Mouse (Mus musculus): Measurements from ENCODE around the gene Bank1. TPM values are rescaled to one million over a fixed set of nuclear protein-coding genes. Genes with fewer than 3 reads are reported as not detected.

The Bank1 gene
- polyA plus RNA-seq, 1 experiment from 2014 or later, result 0.61 TPM

DNA sequence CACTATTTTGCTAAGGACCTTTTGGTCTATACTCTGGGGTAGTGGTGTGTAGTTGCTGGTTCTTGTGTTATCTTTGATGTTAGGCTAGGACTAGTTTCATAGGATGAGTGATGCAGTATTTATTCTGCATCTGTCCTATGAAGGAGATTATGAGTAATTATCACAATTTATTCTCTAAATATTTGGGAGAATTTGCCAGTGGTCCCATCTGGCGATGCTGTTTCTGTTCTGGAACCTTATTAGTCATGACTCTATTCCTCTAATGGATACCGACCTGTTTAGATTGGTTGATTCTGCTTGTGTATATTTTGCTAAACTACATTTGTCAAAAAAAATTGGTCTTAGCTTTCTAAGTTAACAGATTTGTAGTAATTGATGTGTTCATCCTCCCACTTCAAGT lies 301.0 kb downstream of the Bank1 start:
- Histone ChIP-seq H3K4me2 (no peak overlapping the region), H3K9me3 (no peaks in the 10 kb centered on the region), H3K27ac (no peak overlapping the region), H3K27me3 (no peaks in the 10 kb centered on the region), H3K4me1 (replicated peaks) (no peaks in the 10 kb centered on the region), H3K4me3 (no peak overlapping the region), H3K36me3 (no peaks in the 10 kb centered on the region), H3K9ac (no peak overlapping the region)
- ATAC-seq (ENCODE audit: low FRiP score), result no peak
- 96% methylated on average over 2 of the region's 2 CpGs for WGBS

- Histone ChIP-seq H3K27ac (no peak overlapping the region), H3K9ac (no peak overlapping the region), H3K4me3 (no peak overlapping the region), H3K4me2 (no peak overlapping the region), H3K36me3 (no peaks in the 10 kb centered on the region), H3K27me3 (no peaks in the 10 kb centered on the region), H3K9me3 (no peaks in the 10 kb centered on the region), H3K4me1 (replicated peaks) (no peaks in the 10 kb centered on the region)
- 95% methylated on average over 2 of the region's 2 CpGs for WGBS
- ATAC-seq (ENCODE audit: low FRiP score), result no peak
These were observed 308.3 kb downstream of the Bank1 start for GRCm38 (mm10) chr3:136017517-136017916.

DNA sequence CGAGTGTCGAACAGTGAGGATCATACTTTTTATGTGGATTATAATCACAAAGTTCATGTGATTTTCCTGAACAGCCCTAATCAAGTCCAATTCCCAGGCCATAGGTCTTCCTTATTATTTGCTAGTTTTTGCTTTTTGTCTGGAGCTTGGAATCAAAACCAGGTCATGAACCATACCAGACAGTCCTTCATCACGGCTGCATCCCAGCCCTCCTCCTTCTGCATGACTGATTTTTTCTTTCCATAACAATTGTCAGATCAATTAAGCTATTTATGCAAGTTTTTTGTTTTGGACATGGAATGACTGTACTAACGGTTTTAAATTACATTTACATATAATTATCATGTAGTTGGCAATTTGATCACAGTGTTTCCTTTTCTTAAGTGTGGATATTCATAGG lies 315.2 kb downstream of the Bank1 start:
- Histone ChIP-seq H3K27ac (no peak overlapping the region), H3K4me3 (no peak overlapping the region)
- WGBS, result 69% methylated on average over 4 of the region's 4 CpGs

GRCm38 (mm10) chr3:136007846-136008245 lies 318.0 kb downstream of the Bank1 start:
- Histone ChIP-seq H3K27ac (peak overlapping the region; percentile 52; the same call in 1 of the 2 replicates), H3K27me3 (no peaks in the 10 kb centered on the region), H3K4me1 (replicated peaks) (peaks cover 15% of the 10 kb centered on the region), H3K9ac (no peak overlapping the region), H3K9me3 (no peaks in the 10 kb centered on the region), H3K4me3 (no peak overlapping the region; the same call in 1 of the 2 replicates), H3K36me3 (no peaks in the 10 kb centered on the region), H3K4me2 (peak overlapping the region; percentile 34)
- 26% methylated on average over 9 of the region's 9 CpGs for WGBS
- peak; percentile 90 for ATAC-seq (ENCODE audit: low FRiP score)

More for the DNA sequence above, 315.2 kb downstream of the Bank1 start:
- H3K9me3 ChIP-seq, result no peaks in the 10 kb centered on the region
- H3K27me3 ChIP-seq, result no peaks in the 10 kb centered on the region
- peaks cover 15% of the 10 kb centered on the region for H3K4me1 ChIP-seq (replicated peaks)
- H3K36me3 ChIP-seq, result no peaks in the 10 kb centered on the region
- ATAC-seq (ENCODE audit: low FRiP score), result no peak
- H3K9ac ChIP-seq, result no peak overlapping the region
- H3K4me2 ChIP-seq, result no peak overlapping the region

- H3K36me3 ChIP-seq, result no peaks in the 10 kb centered on the region
- peak overlapping the region; percentile 52; the same call in 1 of the 2 replicates for H3K27ac ChIP-seq
- H3K4me1 ChIP-seq (replicated peaks), result peaks cover 15% of the 10 kb centered on the region
- H3K9ac ChIP-seq, result no peak overlapping the region
- peak overlapping the region; percentile 34 for H3K4me2 ChIP-seq
- 64% methylated on average over 11 of the region's 11 CpGs for WGBS
- no peaks in the 10 kb centered on the region for H3K27me3 ChIP-seq
- ATAC-seq (ENCODE audit: low FRiP score), result peak; percentile 71
- H3K9me3 ChIP-seq, result no peaks in the 10 kb centered on the region
- no peak overlapping the region; the same call in 1 of the 2 replicates for H3K4me3 ChIP-seq
These were observed 318.6 kb downstream of the Bank1 start for GRCm38 (mm10) chr3:136007081-136007828.
